Mouse (Mus musculus): Measurements from ENCODE around the gene Sema6d. TPM values are rescaled to one million over a fixed set of nuclear protein-coding genes. Genes with fewer than 3 reads are reported as not detected.

Gene Sema6d
- polyA plus RNA-seq, 1 experiment from 2014 or later: 11.4 TPM

GRCm38 (mm10) chr2:124456999-124457398, 367.2 kb downstream of the Sema6d start:
- Histone ChIP-seq H3K36me3 (no peaks in the 10 kb centered on the region), H3K4me3 (no peak overlapping the region), H3K4me2 (no peak overlapping the region), H3K27me3 (no peaks in the 10 kb centered on the region), H3K9me3 (no peaks in the 10 kb centered on the region), H3K4me1 (peaks cover 15% of the 10 kb centered on the region), H3K9ac (no peak overlapping the region), H3K27ac (no peak overlapping the region)
- no peak for ATAC-seq (ENCODE audit: insufficient number of reproducible peaks, insufficient read depth, low FRiP score, low TSS enrichment, low read depth)
- 91% methylated on average over 4 of the region's 4 CpGs for WGBS

DNA sequence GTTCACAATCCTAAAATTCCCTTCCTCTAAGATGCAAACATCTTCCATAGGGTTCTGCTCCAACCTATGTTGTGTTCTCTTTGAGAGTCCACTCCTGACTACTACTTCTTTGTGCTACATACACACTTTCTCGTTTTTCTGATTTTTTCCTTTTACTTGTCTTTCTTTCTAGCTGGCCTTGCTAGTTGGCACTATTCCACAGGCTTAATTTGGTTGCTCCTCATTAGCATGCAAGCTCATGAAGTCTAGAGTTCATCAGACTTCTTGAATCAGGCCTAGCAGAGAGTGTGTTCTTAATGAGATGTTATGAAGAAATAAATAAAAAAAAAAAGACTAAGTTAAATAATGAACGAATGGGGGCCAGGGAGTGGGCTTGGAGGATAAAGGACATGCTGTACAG, 368.3 kb downstream of the Sema6d start:
- Histone ChIP-seq H3K4me2 (no peak overlapping the region), H3K27ac (no peak overlapping the region), H3K9ac (no peak overlapping the region), H3K36me3 (no peaks in the 10 kb centered on the region), H3K4me3 (no peak overlapping the region), H3K4me1 (peaks cover 15% of the 10 kb centered on the region), H3K9me3 (no peaks in the 10 kb centered on the region), H3K27me3 (no peaks in the 10 kb centered on the region)
- no peak for ATAC-seq (ENCODE audit: insufficient number of reproducible peaks, insufficient read depth, low FRiP score, low TSS enrichment, low read depth)
- WGBS: 78% methylated on average over 2 of the region's 2 CpGs

DNA sequence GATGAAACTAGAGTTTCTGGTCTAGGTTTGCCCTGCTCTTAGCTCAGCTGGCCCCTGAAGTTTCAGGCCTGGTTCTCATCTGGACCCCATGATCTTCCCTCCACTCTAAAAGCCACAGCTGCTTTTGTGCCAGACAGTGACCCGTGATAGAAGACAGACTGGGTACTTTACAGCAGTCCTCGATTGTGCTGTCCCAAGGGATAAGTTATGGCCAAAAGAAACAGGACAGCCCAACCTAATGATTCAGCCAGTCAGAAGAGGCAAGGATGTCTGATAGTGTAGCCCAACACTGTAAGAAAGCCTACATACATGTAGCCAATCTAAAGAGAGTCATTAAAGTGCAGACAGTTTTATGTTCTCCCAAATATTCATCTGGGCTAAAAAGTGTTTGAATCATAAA, 371.2 kb downstream of the Sema6d start:
- Histone ChIP-seq H3K4me2 (no peak overlapping the region), H3K4me3 (no peak overlapping the region), H3K36me3 (no peaks in the 10 kb centered on the region), H3K9me3 (no peaks in the 10 kb centered on the region), H3K27me3 (no peaks in the 10 kb centered on the region), H3K27ac (peak overlapping the region; percentile 55), H3K4me1 (peaks cover 15% of the 10 kb centered on the region), H3K9ac (no peak overlapping the region)
- no peak for ATAC-seq (ENCODE audit: insufficient number of reproducible peaks, insufficient read depth, low FRiP score, low TSS enrichment, low read depth)
- 46% methylated on average over 2 of the region's 2 CpGs for WGBS

DNA sequence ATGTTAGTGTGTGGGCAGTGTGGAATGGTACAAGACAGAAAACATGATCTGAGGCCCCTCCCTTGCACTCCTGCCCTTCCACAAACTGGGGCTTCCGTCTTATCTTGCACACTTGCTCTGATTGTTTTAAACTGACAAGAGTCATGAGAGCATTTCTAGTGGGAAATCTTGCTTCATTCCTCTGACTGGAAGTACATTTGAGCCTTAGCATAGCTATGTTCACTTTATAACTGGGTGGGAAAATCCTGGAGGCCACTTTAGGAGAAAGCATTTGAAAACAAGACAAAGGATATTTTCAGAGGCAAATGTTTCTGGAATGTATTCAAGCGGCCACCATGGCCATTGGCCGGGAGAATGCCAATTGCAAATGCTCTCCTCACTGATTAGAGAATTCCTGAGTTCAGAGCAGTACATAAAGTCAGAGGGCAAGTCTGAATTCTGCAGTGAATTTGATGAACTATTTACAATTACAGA, 371.6 kb downstream of the Sema6d start:
- ATAC-seq (ENCODE audit: insufficient number of reproducible peaks, insufficient read depth, low FRiP score, low TSS enrichment, low read depth): no peak
- peak overlapping the region; percentile 55; the same call in 1 of the 2 replicates for H3K27ac ChIP-seq

GRCm38 (mm10) chr2:124465004-124465946, 375.5 kb downstream of the Sema6d start:
- Histone ChIP-seq H3K27me3 (no peaks in the 10 kb centered on the region), H3K36me3 (no peaks in the 10 kb centered on the region), H3K27ac (no peak overlapping the region), H3K4me3 (no peak overlapping the region), H3K9ac (no peak overlapping the region), H3K4me1 (peaks cover 15% of the 10 kb centered on the region), H3K4me2 (no peak overlapping the region), H3K9me3 (no peaks in the 10 kb centered on the region)
- WGBS: 72% methylated on average over 8 of the region's 8 CpGs
- ATAC-seq (ENCODE audit: insufficient number of reproducible peaks, insufficient read depth, low FRiP score, low TSS enrichment, low read depth): no peak

More for the DNA sequence above, 371.6 kb downstream of the Sema6d start:
- H3K27me3 ChIP-seq: no peaks in the 10 kb centered on the region
- H3K36me3 ChIP-seq: no peaks in the 10 kb centered on the region
- H3K4me1 ChIP-seq: peaks cover 15% of the 10 kb centered on the region
- no peak overlapping the region for H3K4me3 ChIP-seq
- no peaks in the 10 kb centered on the region for H3K9me3 ChIP-seq
- WGBS: 40% methylated on average over 3 of the region's 3 CpGs
- H3K4me2 ChIP-seq: no peak overlapping the region
- no peak overlapping the region for H3K9ac ChIP-seq

GRCm38 (mm10) chr2:124467429-124467828, 377.7 kb downstream of the Sema6d start:
- WGBS: 80% methylated on average over 1 of the region's 1 CpGs
- ATAC-seq (ENCODE audit: insufficient number of reproducible peaks, insufficient read depth, low FRiP score, low TSS enrichment, low read depth): no peak
- Histone ChIP-seq H3K27me3 (no peaks in the 10 kb centered on the region), H3K9ac (no peak overlapping the region), H3K36me3 (no peaks in the 10 kb centered on the region), H3K4me1 (peaks cover 3% of the 10 kb centered on the region; the same call in 1 of the 2 replicates), H3K4me2 (no peak overlapping the region), H3K4me3 (no peak overlapping the region), H3K9me3 (no peaks in the 10 kb centered on the region), H3K27ac (no peak overlapping the region)

DNA sequence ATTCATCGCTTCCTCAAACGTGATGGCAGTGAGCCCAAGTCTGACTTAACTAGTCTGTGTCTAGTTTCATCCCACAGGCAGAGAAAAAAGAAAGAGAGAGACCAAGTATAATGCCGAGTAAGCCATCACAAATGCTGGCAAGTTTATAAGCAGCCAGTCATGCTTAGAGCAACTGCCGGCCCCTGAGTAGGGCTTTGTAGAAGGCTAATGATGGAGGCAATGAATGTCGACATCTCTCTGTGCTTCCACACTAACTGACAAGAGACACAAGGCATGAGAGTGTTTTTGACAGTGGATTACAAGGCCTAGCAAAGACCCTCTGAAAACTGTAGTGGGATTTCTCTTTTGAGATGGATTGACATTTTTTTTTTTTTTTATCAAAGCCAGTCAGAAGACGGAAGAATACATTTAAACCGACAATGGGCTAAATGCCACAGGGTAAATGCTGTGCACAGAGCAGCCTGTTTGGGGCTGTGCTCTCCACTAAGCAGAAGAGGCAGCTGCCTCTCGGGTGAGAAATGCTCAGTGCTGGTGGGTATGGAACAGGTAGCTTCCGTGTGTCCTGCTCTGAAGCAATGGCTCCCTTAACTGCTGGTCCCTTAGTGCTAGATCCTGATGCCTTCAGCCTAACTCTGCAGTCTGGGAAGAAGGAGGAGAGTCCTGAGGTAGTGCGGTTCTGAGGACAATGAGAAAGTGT, 380.7 kb downstream of the Sema6d start:
- Histone ChIP-seq H3K27me3 (no peaks in the 10 kb centered on the region), H3K9me3 (no peaks in the 10 kb centered on the region), H3K4me1 (peaks cover 3% of the 10 kb centered on the region; the same call in 1 of the 2 replicates), H3K27ac (no peak overlapping the region), H3K4me2 (no peak overlapping the region), H3K4me3 (no peak overlapping the region), H3K36me3 (no peaks in the 10 kb centered on the region), H3K9ac (no peak overlapping the region)
- 57% methylated on average over 10 of the region's 10 CpGs for WGBS
- ATAC-seq (ENCODE audit: insufficient number of reproducible peaks, insufficient read depth, low FRiP score, low TSS enrichment, low read depth): no peak

DNA sequence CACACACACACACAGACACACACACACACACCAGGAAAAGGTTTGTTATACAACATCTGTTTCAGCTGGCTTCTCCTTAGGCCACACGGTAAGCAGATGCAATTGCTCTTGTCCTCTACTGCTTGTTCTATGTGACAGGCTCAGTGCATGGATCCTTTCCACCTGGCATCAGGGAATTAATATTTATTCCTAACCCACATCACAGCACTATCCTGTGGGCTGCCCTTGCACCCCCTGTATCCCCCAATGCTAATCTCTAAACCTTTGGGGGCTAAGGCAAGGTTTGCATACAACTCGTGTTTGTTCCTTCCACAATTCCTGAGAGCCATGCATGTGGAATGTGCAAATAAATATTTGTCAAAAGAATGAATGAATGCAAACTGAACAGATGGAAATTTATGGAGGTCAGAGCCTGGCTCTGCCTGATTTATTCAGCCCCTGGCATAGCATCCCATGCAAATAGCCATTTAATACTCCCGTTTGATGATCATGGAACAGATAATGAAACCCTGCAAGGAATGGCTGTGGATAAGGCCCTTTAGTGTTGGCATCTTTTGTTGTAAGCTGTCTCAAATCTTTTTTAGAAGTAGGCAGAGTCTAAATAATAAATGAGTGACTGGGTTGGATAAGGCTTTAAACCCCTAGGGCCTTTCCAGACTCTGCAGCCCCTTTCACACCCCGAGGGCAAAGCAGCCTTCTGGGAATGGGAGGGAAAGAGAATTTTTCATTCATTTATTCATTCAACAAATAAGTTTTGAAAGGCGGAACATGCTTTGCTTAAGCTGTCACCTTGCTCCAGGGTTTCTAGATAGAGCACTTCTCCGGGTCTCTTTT, 383.1 kb downstream of the Sema6d start:
- 57% methylated on average over 6 of the region's 6 CpGs for WGBS
- no peak overlapping the region for H3K9ac ChIP-seq
- no peak for ATAC-seq (ENCODE audit: insufficient number of reproducible peaks, insufficient read depth, low FRiP score, low TSS enrichment, low read depth)
- H3K4me2 ChIP-seq: no peak overlapping the region
- no peaks in the 10 kb centered on the region for H3K9me3 ChIP-seq
- no peak overlapping the region for H3K27ac ChIP-seq
- H3K4me1 ChIP-seq: peaks cover 3% of the 10 kb centered on the region; the same call in 1 of the 2 replicates
- H3K4me3 ChIP-seq: no peak overlapping the region
- no peaks in the 10 kb centered on the region for H3K36me3 ChIP-seq
- H3K27me3 ChIP-seq: no peaks in the 10 kb centered on the region

GRCm38 (mm10) chr2:124477904-124478303, 388.1 kb downstream of the Sema6d start:
- H3K4me2 ChIP-seq: no peak overlapping the region
- no peaks in the 10 kb centered on the region for H3K9me3 ChIP-seq
- ATAC-seq (ENCODE audit: insufficient number of reproducible peaks, insufficient read depth, low FRiP score, low TSS enrichment, low read depth): no peak
- H3K27me3 ChIP-seq: no peaks in the 10 kb centered on the region
- H3K27ac ChIP-seq: no peak overlapping the region
- no peak overlapping the region for H3K9ac ChIP-seq
- H3K36me3 ChIP-seq: no peaks in the 10 kb centered on the region
- H3K4me3 ChIP-seq: no peak overlapping the region
- no peaks in the 10 kb centered on the region for H3K4me1 ChIP-seq

GRCm38 (mm10) chr2:124478526-124478925, 388.8 kb downstream of the Sema6d start:
- Histone ChIP-seq H3K36me3 (no peaks in the 10 kb centered on the region), H3K4me3 (no peak overlapping the region), H3K4me1 (no peaks in the 10 kb centered on the region), H3K9me3 (no peaks in the 10 kb centered on the region), H3K4me2 (no peak overlapping the region), H3K9ac (no peak overlapping the region), H3K27me3 (no peaks in the 10 kb centered on the region), H3K27ac (no peak overlapping the region)
- no peak for ATAC-seq (ENCODE audit: insufficient number of reproducible peaks, insufficient read depth, low FRiP score, low TSS enrichment, low read depth)
- WGBS: 80% methylated on average over 4 of the region's 4 CpGs

GRCm38 (mm10) chr2:124485761-124486160, 396.0 kb downstream of the Sema6d start:
- no peaks in the 10 kb centered on the region for H3K36me3 ChIP-seq
- H3K9me3 ChIP-seq: no peaks in the 10 kb centered on the region
- no peak overlapping the region for H3K4me3 ChIP-seq
- H3K9ac ChIP-seq: no peak overlapping the region
- H3K27me3 ChIP-seq: no peaks in the 10 kb centered on the region
- no peak overlapping the region for H3K27ac ChIP-seq
- H3K4me2 ChIP-seq: no peak overlapping the region
- ATAC-seq (ENCODE audit: insufficient number of reproducible peaks, insufficient read depth, low FRiP score, low TSS enrichment, low read depth): no peak
- 0 out of 2 replicates have a peak, but pooled peaks cover 3% of the 10 kb centered on the region for H3K4me1 ChIP-seq
- WGBS: 90% methylated on average over 1 of the region's 1 CpGs
